Mouse (Mus musculus) ES-Bruce4 (cell line): ENCODE measurements around the gene Gm29797. TPM values are rescaled to one million over a fixed set of nuclear protein-coding genes. Genes with fewer than 3 reads are reported as not detected.
A peak's percentile ranks its signal among the peaks of the same experiment; 100 is the strongest.

Source experiments
- H3K27ac ChIP-seq: 2 replicates; pipeline ENCODE4 v1.5.1; 2012; ENCODE audit warnings: low read length, inconsistent platforms; ENCODE audit not compliant: insufficient read depth
- H3K27me3 ChIP-seq: 2 replicates; pipeline ENCODE4 v1.6.1; 2012; ENCODE audit warnings: mild to moderate bottlenecking, low read length, inconsistent platforms; ENCODE audit not compliant: control insufficient read depth, poor library complexity, insufficient read depth, severe bottlenecking
- H3K36me3 ChIP-seq: 2 replicates; pipeline ENCODE4 v1.6.1; 2012; ENCODE audit warnings: inconsistent platforms, mild to moderate bottlenecking, low read length, moderate library complexity; ENCODE audit not compliant: control insufficient read depth, poor library complexity, insufficient read depth, severe bottlenecking
- H3K4me1 ChIP-seq: one replicate; pipeline ENCODE4 v1.8.1; 2011; ENCODE audit warnings: low read length; ENCODE audit not compliant: control insufficient read depth, insufficient read depth
- H3K4me3 ChIP-seq: 2 replicates; pipeline ENCODE4 v1.5.1; 2011; ENCODE audit warnings: low read depth, mild to moderate bottlenecking, low read length
- H3K9ac ChIP-seq: 2 replicates; pipeline ENCODE4 v1.6.1; 2012; ENCODE audit warnings: low read depth, mild to moderate bottlenecking, inconsistent platforms; ENCODE audit not compliant: poor library complexity, severe bottlenecking
- H3K9me3 ChIP-seq: replicated peaks from 2 replicates; pipeline ENCODE4 v1.6.1; 2012; ENCODE audit warnings: mild to moderate bottlenecking, low read length, inconsistent platforms; ENCODE audit not compliant: control insufficient read depth, poor library complexity, insufficient read depth, severe bottlenecking
- CTCF ChIP-seq: IDR thresholded peaks from one replicate; pipeline ENCODE4 v1.8.1; 2011; ENCODE audit warnings: low read depth, low read length
- EP300 ChIP-seq: IDR thresholded peaks from 2 replicates; pipeline ENCODE4 v1.6.1; 2011; ENCODE audit warnings: low read depth, low read length; ENCODE audit not compliant: insufficient read depth
- POLR2A ChIP-seq: IDR thresholded peaks from one replicate; pipeline ENCODE4 v1.8.1; 2011; ENCODE audit warnings: low read length; ENCODE audit not compliant: insufficient read depth
- polyA plus RNA-seq: library from polyadenylated mRNA; stranded (reverse); fragments of >200 nt; gene quantifications from 2 replicates; pipeline ENCODE4 v1.2.4, GENCODE M21; 2011; ENCODE audit warnings: low read depth; ENCODE audit not compliant: missing spikeins, insufficient read depth, insufficient read length

The Gm29797 gene
- polyA plus RNA-seq, 1 experiment = 1.6 TPM

GRCm38 (mm10) chr2:181657441-181657840, 607 bp downstream of the Gm29797 start:
- no peak overlapping the region for H3K4me3 ChIP-seq
- H3K27me3 ChIP-seq = no peaks in the 10 kb centered on the region
- H3K27ac ChIP-seq = no peak overlapping the region
- peaks cover 19% of the 10 kb centered on the region for H3K36me3 ChIP-seq
- TF ChIP-seq POLR2A (no peak), CTCF (no peak), EP300 (no peak)
- H3K4me1 ChIP-seq = no peaks in the 10 kb centered on the region
- no peaks in the 10 kb centered on the region for H3K9me3 ChIP-seq
- H3K9ac ChIP-seq = no peak overlapping the region

GRCm38 (mm10) chr2:181658528-181658927, 1.7 kb downstream of the Gm29797 start:
- Histone ChIP-seq H3K4me1 (peaks cover 3% of the 10 kb centered on the region), H3K27ac (no peak overlapping the region), H3K36me3 (peaks cover 11% of the 10 kb centered on the region), H3K9ac (no peak overlapping the region), H3K9me3 (no peaks in the 10 kb centered on the region), H3K27me3 (no peaks in the 10 kb centered on the region), H3K4me3 (no peak overlapping the region)
- TF ChIP-seq CTCF = no peak
- no peak for TF ChIP-seq POLR2A
- TF ChIP-seq EP300 = no peak

- Histone ChIP-seq H3K27me3 (no peaks in the 10 kb centered on the region), H3K4me1 (peaks cover 3% of the 10 kb centered on the region), H3K4me3 (peak overlapping the region; percentile 4; the same call in 1 of the 2 replicates), H3K27ac (no peak overlapping the region), H3K9me3 (no peaks in the 10 kb centered on the region), H3K36me3 (peaks cover 11% of the 10 kb centered on the region), H3K9ac (no peak overlapping the region)
- TF ChIP-seq EP300 (no peak), CTCF (peak; percentile 70)
Observed at GRCm38 (mm10) chr2:181658930-181659555, 2.2 kb downstream of the Gm29797 start.

GRCm38 (mm10) chr2:181659609-181660055, 2.8 kb downstream of the Gm29797 start:
- TF ChIP-seq POLR2A (no peak), CTCF (peak; percentile 87), EP300 (no peak)
- Histone ChIP-seq H3K9me3 (no peaks in the 10 kb centered on the region), H3K4me3 (no peak overlapping the region), H3K36me3 (peaks cover 10% of the 10 kb centered on the region), H3K4me1 (peaks cover 3% of the 10 kb centered on the region), H3K27me3 (no peaks in the 10 kb centered on the region), H3K9ac (no peak overlapping the region), H3K27ac (no peak overlapping the region)

GRCm38 (mm10) chr2:181662620-181663297, 5.9 kb downstream of the Gm29797 start:
- Histone ChIP-seq H3K4me3 (no peak overlapping the region), H3K9me3 (no peaks in the 10 kb centered on the region), H3K4me1 (peaks cover 3% of the 10 kb centered on the region), H3K27me3 (no peaks in the 10 kb centered on the region), H3K27ac (no peak overlapping the region), H3K9ac (no peak overlapping the region), H3K36me3 (no peaks in the 10 kb centered on the region)
- TF ChIP-seq CTCF (no peak), EP300 (no peak), POLR2A (no peak)

- Histone ChIP-seq H3K27me3 (no peaks in the 10 kb centered on the region), H3K4me1 (peaks cover 3% of the 10 kb centered on the region), H3K27ac (no peak overlapping the region), H3K9me3 (no peaks in the 10 kb centered on the region), H3K9ac (no peak overlapping the region), H3K36me3 (no peaks in the 10 kb centered on the region), H3K4me3 (no peak overlapping the region)
- TF ChIP-seq CTCF (peak; percentile 19), POLR2A (no peak)
Observed at GRCm38 (mm10) chr2:181663298-181663630, 6.4 kb downstream of the Gm29797 start.
